Mouse (Mus musculus): ENCODE data around the gene Rprd1b.

GRCm38 (mm10) chr2:158048718-158049117 is 20.4 kb downstream of the Rprd1b start:
- TF ChIP-seq POLR2A (IDR thresholded peaks at IDR 0.05; ENCODE audit: low read depth, low read length), result no peak
- TF ChIP-seq CTCF (IDR thresholded peaks at IDR 0.05; ENCODE audit: extremely low read depth, insufficient read depth, insufficient read length, insufficient replicate concordance), result no peak

Measured in spleen, adult 2 months (tissue).